Mouse (Mus musculus) stomach, postnatal 0 days (tissue): ENCODE measurements at regions not wholly inside any gene's neighbourhood (a gene's known extent, or its start where the extent isn't known, plus 50 kb on each side); places are given as distances from the start of the nearest gene placed in this dataset.

Experiments
- ATAC-seq: fragments of 200-750 bp; cut with Nextera tagmentation; 2 replicates; pipeline ENCODE4 v1.8.0; 2017; ENCODE audit not compliant: low FRiP score, low TSS enrichment
- DNase-seq: peaks from one replicate; pipeline ENCODE4 v3.0.0-alpha.2; 2016; ENCODE audit warnings: low spot score
- H3K27ac ChIP-seq: fragments of 300-500 bp; sonication (generic); replicated peaks from 2 replicates; pipeline ENCODE4 v1.5.1; 2014; ENCODE audit warnings: mild to moderate bottlenecking, control low read depth
- H3K27me3 ChIP-seq: fragments of 300-500 bp; sonication (generic); 2 replicates; pipeline ENCODE4 v1.6.1; 2014; ENCODE audit warnings: low read length; ENCODE audit not compliant: control insufficient read depth, insufficient read depth
- H3K36me3 ChIP-seq: fragments of 300-500 bp; sonication (generic); 2 replicates; pipeline ENCODE4 v1.6.1; 2014; ENCODE audit warnings: low read length, mixed read lengths; ENCODE audit not compliant: control insufficient read depth, insufficient read depth
- H3K4me1 ChIP-seq: fragments of 300-500 bp; sonication (generic); replicated peaks from 2 replicates; pipeline ENCODE4 v1.6.1; 2014; ENCODE audit warnings: antibody characterized with exemption; ENCODE audit not compliant: control insufficient read depth, insufficient read depth
- H3K4me2 ChIP-seq: fragments of 300-500 bp; sonication (generic); replicated peaks from 2 replicates; pipeline ENCODE4 v1.6.1; 2014; ENCODE audit warnings: low read depth, mild to moderate bottlenecking, control low read depth, moderate library complexity
- H3K4me3 ChIP-seq: fragments of 300-500 bp; sonication (generic); 2 replicates; pipeline ENCODE4 v1.5.1; 2014; ENCODE audit warnings: low read depth, low read length, control low read depth
- H3K9ac ChIP-seq: fragments of 300-500 bp; sonication (generic); 2 replicates; pipeline ENCODE4 v1.6.1; 2014; ENCODE audit warnings: mild to moderate bottlenecking, low read length, control low read depth, mixed read lengths
- H3K9me3 ChIP-seq: fragments of 300-500 bp; sonication (generic); 2 replicates; pipeline ENCODE4 v1.6.1; 2016; ENCODE audit warnings: low read length; ENCODE audit not compliant: control insufficient read depth
- CTCF ChIP-seq: IDR thresholded peaks from 2 replicates; pipeline ENCODE4 v1.5.1; 2016; ENCODE audit warnings: antibody characterized with exemption, low read depth, mild to moderate bottlenecking, moderate library complexity
- EP300 ChIP-seq: optimal IDR thresholded peaks from 2 replicates; pipeline ENCODE3; 2016; ENCODE audit warnings: antibody characterized with exemption
- WGBS: fragments of 180-500 bp; shearing (Covaris S2); extraction: QIAGEN DNeasy Blood & Tissue Kit; methylation state at CpG from one replicate; pipeline ENCODE4 v1.1.7; 2014; 5-methylcytosine and 5-hydroxymethylcytosine counted together

DNA sequence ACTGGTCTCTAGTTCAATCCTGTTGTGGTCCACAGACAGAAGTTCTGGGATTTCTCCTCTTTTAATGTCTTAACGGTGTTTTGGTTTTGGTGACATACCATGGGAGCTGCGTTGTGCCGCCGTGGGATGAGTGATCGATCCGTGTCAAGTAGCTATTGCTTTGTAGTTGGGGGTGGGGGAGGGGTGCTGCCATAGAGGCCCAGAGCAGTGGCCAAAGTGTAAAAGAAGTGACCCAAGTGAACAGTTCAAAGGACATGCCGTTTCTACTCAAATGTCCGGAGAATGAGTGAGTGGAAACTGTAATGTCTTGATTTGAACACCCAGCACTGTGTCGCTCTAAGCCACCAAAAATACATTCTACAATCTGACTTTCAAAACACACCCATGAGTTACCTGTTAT, 123.7 kb upstream of the Rpl34 start:
- ATAC-seq (no peak), DNase-seq (no peak)
- Histone ChIP-seq H3K4me1 (no peaks in the 10 kb centered on the region), H3K27me3 (no peaks in the 10 kb centered on the region), H3K4me2 (no peak overlapping the region), H3K4me3 (no peak overlapping the region), H3K9ac (no peak overlapping the region), H3K36me3 (no peaks in the 10 kb centered on the region), H3K9me3 (no peaks in the 10 kb centered on the region), H3K27ac (no peak overlapping the region)
- TF ChIP-seq CTCF (no peak), EP300 (no peak)
- WGBS = 81% methylated on average over 9 of the region's 9 CpGs

GRCm38 (mm10) chr3:130850766-130851308, 120.6 kb upstream of the Rpl34 start:
- H3K9me3 ChIP-seq = no peaks in the 10 kb centered on the region
- H3K4me1 ChIP-seq = no peaks in the 10 kb centered on the region
- TF ChIP-seq CTCF (peak; percentile 46), EP300 (no peak)
- no peak for ATAC-seq
- no peak for DNase-seq
- no peaks in the 10 kb centered on the region for H3K27me3 ChIP-seq
- no peak overlapping the region for H3K4me3 ChIP-seq
- WGBS = 38% methylated on average over 5 of the region's 5 CpGs
- H3K9ac ChIP-seq = no peak overlapping the region
- no peak overlapping the region for H3K4me2 ChIP-seq
- no peak overlapping the region for H3K27ac ChIP-seq
- no peaks in the 10 kb centered on the region for H3K36me3 ChIP-seq

DNA sequence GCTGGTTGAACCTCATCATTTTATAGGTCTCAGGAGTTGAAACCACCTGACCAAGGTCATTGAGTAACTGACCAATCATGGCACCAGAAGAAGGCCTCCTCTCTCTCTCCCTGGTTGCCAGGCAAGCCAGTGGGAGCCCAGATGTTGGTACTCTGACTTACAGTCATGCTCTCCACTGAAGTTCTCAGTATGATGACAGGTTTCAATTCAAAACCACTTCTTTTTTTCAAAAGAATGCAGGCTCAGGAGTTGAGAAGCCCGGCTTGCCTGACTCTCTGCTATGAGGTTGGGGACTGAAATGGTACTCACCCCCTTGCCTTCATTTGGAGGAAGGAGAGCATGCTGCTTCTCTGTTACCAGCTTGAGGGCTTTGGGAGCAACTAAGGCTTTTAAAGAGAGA, 111.6 kb upstream of the Rpl34 start:
- 68% methylated on average over 1 of the region's 1 CpGs for WGBS

DNA sequence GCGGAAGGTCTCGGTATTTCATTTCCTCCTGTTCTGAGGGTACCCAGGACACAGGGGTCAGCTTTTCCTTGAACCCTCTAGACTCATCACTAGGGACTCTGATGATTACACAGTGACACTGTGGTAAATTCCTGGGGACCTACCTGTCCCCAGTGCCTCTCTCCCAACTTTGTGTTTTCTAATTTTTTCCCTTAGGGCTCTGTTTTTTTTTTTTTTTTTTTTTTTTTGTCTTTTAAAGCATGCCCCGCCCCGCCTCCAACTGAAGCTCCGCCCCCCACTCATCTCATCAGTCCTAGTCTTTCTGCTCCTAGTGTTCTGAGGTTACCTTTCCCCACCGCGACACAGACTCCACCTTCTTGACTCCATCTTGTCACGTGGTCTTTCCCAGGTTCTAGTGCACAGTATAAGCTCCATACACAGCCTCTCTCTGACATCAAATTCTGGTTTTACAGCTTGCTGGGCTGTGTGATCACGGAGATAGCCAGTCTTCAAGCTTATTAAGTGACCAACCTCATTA, 109.8 kb upstream of the Rpl34 start:
- H3K27ac ChIP-seq = no peak overlapping the region
- H3K4me3 ChIP-seq = no peak overlapping the region
- WGBS = 83% methylated on average over 9 of the region's 9 CpGs
- H3K27me3 ChIP-seq = no peaks in the 10 kb centered on the region
- no peak for ATAC-seq
- H3K4me1 ChIP-seq = no peaks in the 10 kb centered on the region
- no peak overlapping the region for H3K9ac ChIP-seq
- H3K9me3 ChIP-seq = no peaks in the 10 kb centered on the region
- TF ChIP-seq EP300 = no peak
- TF ChIP-seq CTCF = no peak
- H3K36me3 ChIP-seq = no peaks in the 10 kb centered on the region
- no peak for DNase-seq
- no peak overlapping the region for H3K4me2 ChIP-seq

More for the DNA sequence above, 111.6 kb upstream of the Rpl34 start:
- no peak overlapping the region for H3K27ac ChIP-seq
- H3K9ac ChIP-seq = no peak overlapping the region
- H3K4me1 ChIP-seq = no peaks in the 10 kb centered on the region
- no peak for TF ChIP-seq EP300
- TF ChIP-seq CTCF = no peak
- H3K4me3 ChIP-seq = no peak overlapping the region
- H3K9me3 ChIP-seq = no peaks in the 10 kb centered on the region
- no peaks in the 10 kb centered on the region for H3K27me3 ChIP-seq
- no peak for DNase-seq
- ATAC-seq = no peak
- no peak overlapping the region for H3K4me2 ChIP-seq
- no peaks in the 10 kb centered on the region for H3K36me3 ChIP-seq

GRCm38 (mm10) chr3:130838626-130839422, 108.6 kb upstream of the Rpl34 start:
- 76% methylated on average over 19 of the region's 19 CpGs for WGBS
- TF ChIP-seq CTCF (no peak), EP300 (no peak)
- no peak for ATAC-seq

DNA sequence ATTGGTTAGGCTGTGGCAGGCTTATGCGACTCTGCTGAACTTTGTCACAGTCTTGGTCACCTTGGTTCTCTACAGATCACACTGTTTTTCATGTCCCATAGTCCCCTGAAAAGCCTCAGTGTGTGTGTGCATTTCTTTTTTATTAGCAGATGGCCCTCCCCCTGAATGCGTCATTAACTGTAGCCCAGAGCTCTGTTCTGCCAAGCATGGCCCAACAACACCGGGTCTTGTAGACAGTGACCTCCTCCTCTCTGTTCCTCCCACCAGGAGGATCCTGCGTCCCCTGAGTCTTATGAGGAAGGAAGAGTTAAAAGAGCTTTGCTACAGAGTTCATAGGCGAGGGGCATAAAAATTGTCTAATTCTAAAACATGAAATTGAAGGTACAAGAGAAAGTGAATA, 103.5 kb upstream of the Rpl34 start:
- TF ChIP-seq CTCF (no peak), EP300 (no peak)
- Histone ChIP-seq H3K36me3 (no peaks in the 10 kb centered on the region), H3K4me1 (no peaks in the 10 kb centered on the region), H3K27ac (no peak overlapping the region), H3K4me2 (no peak overlapping the region), H3K4me3 (no peak overlapping the region), H3K9me3 (no peaks in the 10 kb centered on the region), H3K27me3 (no peaks in the 10 kb centered on the region), H3K9ac (no peak overlapping the region)
- ATAC-seq (no peak), DNase-seq (no peak)
- 78% methylated on average over 5 of the region's 5 CpGs for WGBS

More at GRCm38 (mm10) chr3:130838626-130839422, 108.6 kb upstream of the Rpl34 start:
- H3K4me3 ChIP-seq = no peak overlapping the region
- no peak overlapping the region for H3K9ac ChIP-seq
- H3K36me3 ChIP-seq = no peaks in the 10 kb centered on the region
- H3K9me3 ChIP-seq = no peaks in the 10 kb centered on the region
- H3K27me3 ChIP-seq = no peaks in the 10 kb centered on the region
- DNase-seq = no peak
- H3K27ac ChIP-seq = no peak overlapping the region
- H3K4me2 ChIP-seq = no peak overlapping the region
- no peaks in the 10 kb centered on the region for H3K4me1 ChIP-seq
